ENCODE assay signal across 8 mouse cellular contexts in the genomic region with DNA sequence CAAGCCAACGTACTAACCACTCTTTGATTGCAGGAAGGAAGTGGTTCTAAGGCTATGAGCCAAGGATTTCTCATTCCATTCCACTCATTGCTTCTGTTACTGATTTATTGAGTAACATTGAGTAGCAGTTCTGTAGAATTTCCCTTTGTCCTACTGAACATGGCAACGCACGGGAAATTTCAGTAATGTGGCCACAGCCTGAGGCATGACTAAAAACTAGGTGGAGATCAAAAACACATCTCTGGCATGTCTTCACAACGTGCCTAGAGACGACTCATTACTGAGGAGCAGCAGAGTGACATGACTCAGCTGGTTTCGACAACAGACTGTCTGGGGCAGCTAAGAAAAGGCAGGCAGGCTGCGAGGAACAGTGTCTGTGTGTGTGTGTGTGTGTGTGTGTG. TPM values are rescaled to one million over a fixed set of nuclear protein-coding genes. Genes with fewer than 3 reads are reported as not detected.
DNase-seq lines count a peak whose midpoint lies in the region; ATAC-seq and TF ChIP-seq lines count a peak whose summit lies in the region.
"Had no signal": no experiment of that assay in that cellular context is flagged by ENCODE, and none has a peak within 500 bp of the region (broad histone marks: within the 10 kb centered on the region; RNA-seq: fewer than 3 reads in every experiment).

No protein-coding gene starts in this region.

- H3K9me3 ChIP-seq in hindbrain, embryonic 11.5 days (ENCODE audit: control insufficient read depth, low read length) = no peaks in the 10 kb centered on the region
- H3K9me3 ChIP-seq in lung, postnatal 0 days (ENCODE audit: low read length) = no peaks in the 10 kb centered on the region
- H3K9me3 ChIP-seq in liver, embryonic 11.5 days (ENCODE audit: control insufficient read depth, low read length) = no peaks in the 10 kb centered on the region
- H3K9me3 ChIP-seq: limb, embryonic 12.5 days had no signal

- peak; percentile 8 for DNase-seq in ovary, postnatal 36 days (ENCODE audit: low spot score)
- no peak for DNase-seq in ovary, postnatal 10 days (ENCODE audit: low spot score)
- DNase-seq in brain, adult 2 months (ENCODE audit: low read depth, low spot score) = peak; percentile 50
- peak; percentile 33 for DNase-seq in hindbrain, embryonic 11.5 days (ENCODE audit: low spot score)
- peak; percentile 84 for DNase-seq in lung, postnatal 0 days (ENCODE audit: low spot score)
- no peak for DNase-seq in ovary, adult 18-20 months (ENCODE audit: low spot score)
- no peak for DNase-seq in liver, embryonic 11.5 days (ENCODE audit: low spot score)

- WGBS in hindbrain, embryonic 11.5 days = 45% methylated on average over 7 of the region's 7 CpGs
- WGBS in lung, postnatal 0 days = 11% methylated on average over 7 of the region's 7 CpGs
- 48% methylated on average over 7 of the region's 7 CpGs for WGBS in liver, embryonic 11.5 days

- H3K4me1 ChIP-seq in hindbrain, embryonic 11.5 days (replicated peaks; ENCODE audit: control insufficient read depth, insufficient read depth, low read length) = no peaks in the 10 kb centered on the region
- peaks cover 3% of the 10 kb centered on the region for H3K4me1 ChIP-seq in lung, postnatal 0 days (ENCODE audit: insufficient read depth, low read depth, low read length)
- no peaks in the 10 kb centered on the region for H3K4me1 ChIP-seq in liver, embryonic 11.5 days (replicated peaks; ENCODE audit: control insufficient read depth, insufficient read depth, low read length)
- H3K4me1 ChIP-seq: limb, embryonic 12.5 days had no signal

- H3K4me3 ChIP-seq in hindbrain, embryonic 11.5 days (ENCODE audit: low read depth, low read length) = no peak overlapping the region
- no peak overlapping the region for H3K4me3 ChIP-seq in lung, postnatal 0 days (ENCODE audit: low read depth, low read length)
- H3K4me3 ChIP-seq in liver, embryonic 11.5 days (ENCODE audit: low read depth, low read length) = no peak overlapping the region
- H3K4me3 ChIP-seq: limb, embryonic 12.5 days had no signal

- TF ChIP-seq CTCF in lung, postnatal 0 days (IDR thresholded peaks at IDR 0.05) = no peak

- ATAC-seq in hindbrain, embryonic 11.5 days (ENCODE audit: low FRiP score) = peak; percentile 54; the same call in 1 of the 2 replicates
- peak; percentile 90 for ATAC-seq in lung, postnatal 0 days
- ATAC-seq in liver, embryonic 11.5 days (replicated peaks; ENCODE audit: low FRiP score) = no peak

- H3K4me2 ChIP-seq in hindbrain, embryonic 11.5 days (replicated peaks; ENCODE audit: low read depth, low read length) = no peak overlapping the region
- H3K4me2 ChIP-seq in lung, postnatal 0 days (replicated peaks; ENCODE audit: low read depth, low read length) = no peak overlapping the region; the same call in 1 of the 2 replicates
- H3K4me2 ChIP-seq in liver, embryonic 11.5 days = no peak overlapping the region
- H3K4me2 ChIP-seq: limb, embryonic 12.5 days had no signal

- peak; percentile 55 for TF ChIP-seq EP300 in lung, postnatal 0 days (IDR thresholded peaks at IDR 0.05)

- H3K27me3 ChIP-seq in hindbrain, embryonic 11.5 days (ENCODE audit: control insufficient read depth, insufficient read depth, low read length) = no peaks in the 10 kb centered on the region
- H3K27me3 ChIP-seq in lung, postnatal 0 days (replicated peaks; ENCODE audit: insufficient read depth, low read length) = no peaks in the 10 kb centered on the region
- H3K27me3 ChIP-seq in liver, embryonic 11.5 days (replicated peaks; ENCODE audit: control insufficient read depth, insufficient read depth, low read length) = no peaks in the 10 kb centered on the region
- H3K27me3 ChIP-seq: limb, embryonic 12.5 days had no signal

- no peak overlapping the region for H3K9ac ChIP-seq in hindbrain, embryonic 11.5 days (ENCODE audit: low read depth, low read length)
- H3K9ac ChIP-seq in lung, postnatal 0 days (replicated peaks; ENCODE audit: low read depth) = no peak overlapping the region
- H3K9ac ChIP-seq in liver, embryonic 11.5 days (ENCODE audit: low read depth, low read length) = no peak overlapping the region
- H3K9ac ChIP-seq: limb, embryonic 12.5 days had no signal

- H3K36me3 ChIP-seq in hindbrain, embryonic 11.5 days (ENCODE audit: control insufficient read depth, insufficient read depth, low read length) = no peaks in the 10 kb centered on the region
- H3K36me3 ChIP-seq in lung, postnatal 0 days (ENCODE audit: insufficient read depth, low read length) = no peaks in the 10 kb centered on the region
- no peaks in the 10 kb centered on the region for H3K36me3 ChIP-seq in liver, embryonic 11.5 days (ENCODE audit: control insufficient read depth, insufficient read depth, low read length)
- H3K36me3 ChIP-seq: limb, embryonic 12.5 days had no signal

- H3K27ac ChIP-seq in hindbrain, embryonic 11.5 days (ENCODE audit: low read depth, low read length) = no peak overlapping the region
- H3K27ac ChIP-seq in lung, postnatal 0 days (ENCODE audit: low read length) = peak overlapping the region; percentile 32; the same call in 1 of the 2 replicates
- no peak overlapping the region for H3K27ac ChIP-seq in liver, embryonic 11.5 days (ENCODE audit: low read depth, low read length)
- H3K27ac ChIP-seq: limb, embryonic 12.5 days had no signal

RNA-seq across cellular contexts. Expression of a gene that starts 18.0 kb away (rescaled TPM):
- 17.4 and 22.2 TPM in 2 replicates for polyA plus RNA-seq in hindbrain, embryonic 11.5 days (2014; fragmentation: Nextera tagmentation; extraction: Ambion mirVana)
- 42.9 and 50.7 TPM in 2 replicates for polyA plus RNA-seq in lung, postnatal 0 days (2015; fragmentation: Nextera tagmentation; extraction: Ambion mirVana)
- polyA plus RNA-seq in liver, embryonic 11.5 days (2014; fragmentation: Nextera tagmentation; extraction: Ambion mirVana) = 4.4 and 5.2 TPM in 2 replicates

Comparison
In these comparisons a context has a peak if more than half of its experiments do, and no peak if none do; other contexts are left out.
1. DNase-seq: peak in ovary, postnatal 36 days (single experiment), brain, adult 2 months (single experiment), hindbrain, embryonic 11.5 days (single experiment) and lung, postnatal 0 days (single experiment); none in ovary, postnatal 10 days (single experiment), ovary, adult 18-20 months (single experiment) and liver, embryonic 11.5 days (single experiment).